Mouse (Mus musculus): ENCODE measurements at regions not wholly inside any gene's neighbourhood (a gene's known extent, or its start where the extent isn't known, plus 50 kb on each side); places are given as distances from the start of the nearest gene placed in this dataset.
A peak's percentile ranks its signal among the peaks of the same experiment; 100 is the strongest.

- no peak for ATAC-seq (replicated peaks; ENCODE audit: extremely low read depth, insufficient read depth, low FRiP score)
- H3K27me3 ChIP-seq (ENCODE audit: control insufficient read depth, insufficient read depth, low read length): no peaks in the 10 kb centered on the region
- WGBS: 100% methylated on average over 2 of the region's 2 CpGs
Measured at GRCm38 (mm10) chr14:58628266-58628665, 514.4 kb downstream of the 1700129C05Rik start.

GRCm38 (mm10) chr14:58626506-58627256, 516.0 kb downstream of the 1700129C05Rik start:
- H3K36me3 ChIP-seq (ENCODE audit: control insufficient read depth, insufficient read depth): no peaks in the 10 kb centered on the region
- H3K4me2 ChIP-seq (ENCODE audit: low read depth, low read length): peak overlapping the region; percentile 26; the same call in 1 of the 2 replicates
- no peaks in the 10 kb centered on the region for H3K27me3 ChIP-seq (ENCODE audit: control insufficient read depth, insufficient read depth, low read length)
- H3K4me3 ChIP-seq (ENCODE audit: low read length): no peak overlapping the region
- H3K27ac ChIP-seq (ENCODE audit: low read length): peak overlapping the region; percentile 88
- H3K9me3 ChIP-seq (replicated peaks; ENCODE audit: control insufficient read depth, low read length): no peaks in the 10 kb centered on the region
- WGBS: 10% methylated on average over 5 of the region's 5 CpGs
- H3K9ac ChIP-seq (ENCODE audit: low read length): no peak overlapping the region
- ATAC-seq (replicated peaks; ENCODE audit: extremely low read depth, insufficient read depth, low FRiP score): peak; percentile 87
- H3K4me1 ChIP-seq (ENCODE audit: control insufficient read depth, insufficient read depth, low read length): peaks cover 14% of the 10 kb centered on the region

More at GRCm38 (mm10) chr14:58628266-58628665, 514.4 kb downstream of the 1700129C05Rik start:
- no peak overlapping the region for H3K9ac ChIP-seq (ENCODE audit: low read length)
- no peaks in the 10 kb centered on the region for H3K9me3 ChIP-seq (replicated peaks; ENCODE audit: control insufficient read depth, low read length)
- no peak overlapping the region for H3K4me2 ChIP-seq (ENCODE audit: low read depth, low read length)
- H3K4me3 ChIP-seq (ENCODE audit: low read length): no peak overlapping the region
- no peaks in the 10 kb centered on the region for H3K36me3 ChIP-seq (ENCODE audit: control insufficient read depth, insufficient read depth)
- peaks cover 14% of the 10 kb centered on the region for H3K4me1 ChIP-seq (ENCODE audit: control insufficient read depth, insufficient read depth, low read length)
- H3K27ac ChIP-seq (ENCODE audit: low read length): no peak overlapping the region

DNA sequence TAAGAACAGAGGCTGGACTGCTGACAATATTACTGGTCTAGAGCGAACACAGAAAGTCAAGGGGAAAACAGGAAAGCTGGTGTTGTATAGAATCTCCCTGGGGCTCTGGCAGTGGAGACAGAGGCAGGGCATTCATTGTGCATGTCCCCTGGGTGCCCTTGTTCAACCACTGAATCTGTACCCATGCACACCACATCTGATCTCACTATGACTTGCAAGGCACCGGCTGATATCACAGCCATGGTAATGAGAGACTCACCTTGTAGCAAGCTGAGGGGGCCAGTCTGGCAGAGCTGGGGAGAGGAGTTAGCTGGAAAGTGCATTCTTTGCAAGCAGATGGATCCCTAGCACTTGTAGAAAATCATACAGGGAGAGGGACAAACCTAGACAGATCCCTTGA, 522.5 kb downstream of the 1700129C05Rik start:
- no peaks in the 10 kb centered on the region for H3K36me3 ChIP-seq (ENCODE audit: control insufficient read depth, insufficient read depth)
- H3K9me3 ChIP-seq (replicated peaks; ENCODE audit: control insufficient read depth, low read length): no peaks in the 10 kb centered on the region
- ATAC-seq (replicated peaks; ENCODE audit: extremely low read depth, insufficient read depth, low FRiP score): no peak
- 74% methylated on average over 2 of the region's 2 CpGs for WGBS
- H3K4me1 ChIP-seq (ENCODE audit: control insufficient read depth, insufficient read depth, low read length): no peaks in the 10 kb centered on the region
- no peaks in the 10 kb centered on the region for H3K27me3 ChIP-seq (ENCODE audit: control insufficient read depth, insufficient read depth, low read length)
- H3K4me3 ChIP-seq (ENCODE audit: low read length): no peak overlapping the region
- no peak overlapping the region for H3K27ac ChIP-seq (ENCODE audit: low read length)
- no peak overlapping the region for H3K4me2 ChIP-seq (ENCODE audit: low read depth, low read length)
- H3K9ac ChIP-seq (ENCODE audit: low read length): no peak overlapping the region

DNA sequence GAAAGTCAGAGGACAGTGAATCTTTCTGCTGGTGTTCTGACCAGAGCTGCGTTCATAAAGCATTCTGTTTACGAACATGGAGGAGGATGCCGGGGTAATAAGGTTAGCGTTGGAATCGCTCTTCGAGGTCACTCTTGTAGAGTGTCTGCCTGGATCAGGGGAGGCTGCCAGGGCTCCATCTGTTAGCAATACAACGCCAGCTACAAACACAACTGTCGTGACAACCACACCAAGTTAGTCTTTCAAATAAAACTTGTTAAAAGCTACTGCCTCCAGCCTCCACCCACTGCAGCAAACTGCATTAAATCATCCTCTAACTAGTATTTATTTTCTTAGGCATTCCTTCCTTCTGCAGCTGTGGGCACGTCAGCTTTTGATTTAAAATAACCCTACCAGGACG, 525.0 kb downstream of the 1700129C05Rik start:
- H3K9me3 ChIP-seq (replicated peaks; ENCODE audit: control insufficient read depth, low read length): 0 out of 2 replicates have a peak, but pooled peaks cover 2% of the 10 kb centered on the region
- H3K27me3 ChIP-seq (ENCODE audit: control insufficient read depth, insufficient read depth, low read length): no peaks in the 10 kb centered on the region
- no peak for ATAC-seq (replicated peaks; ENCODE audit: extremely low read depth, insufficient read depth, low FRiP score)
- WGBS: 65% methylated on average over 10 of the region's 10 CpGs
- no peak overlapping the region for H3K27ac ChIP-seq (ENCODE audit: low read length)
- no peak overlapping the region for H3K4me3 ChIP-seq (ENCODE audit: low read length)
- no peak overlapping the region for H3K9ac ChIP-seq (ENCODE audit: low read length)
- H3K36me3 ChIP-seq (ENCODE audit: control insufficient read depth, insufficient read depth): no peaks in the 10 kb centered on the region
- no peaks in the 10 kb centered on the region for H3K4me1 ChIP-seq (ENCODE audit: control insufficient read depth, insufficient read depth, low read length)
- no peak overlapping the region for H3K4me2 ChIP-seq (ENCODE audit: low read depth, low read length)

DNA sequence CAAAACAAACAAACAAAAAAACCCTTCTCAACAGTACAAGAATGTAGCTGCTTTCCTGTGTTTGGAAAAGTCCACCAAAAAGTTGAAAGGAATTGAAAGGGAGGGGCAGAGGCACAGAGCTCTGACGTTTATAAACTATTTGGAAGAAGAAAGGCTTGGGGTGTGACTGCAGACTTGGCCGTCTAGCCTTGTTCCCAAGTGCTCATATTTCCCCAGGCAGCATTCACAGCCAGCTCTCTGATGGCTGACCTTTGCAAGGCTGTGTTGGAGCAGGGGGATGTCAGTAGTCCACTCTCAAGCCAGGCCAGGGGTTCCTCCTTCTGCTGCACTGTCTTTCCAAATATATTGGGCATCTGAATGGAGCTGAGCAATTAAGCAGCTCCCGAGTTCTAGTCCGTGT, 534.5 kb downstream of the 1700129C05Rik start:
- Histone ChIP-seq H3K9ac (ENCODE audit: low read length) (no peak overlapping the region), H3K9me3 (replicated peaks; ENCODE audit: control insufficient read depth, low read length) (0 out of 2 replicates have a peak, but pooled peaks cover 2% of the 10 kb centered on the region), H3K4me1 (ENCODE audit: control insufficient read depth, insufficient read depth, low read length) (peaks cover 13% of the 10 kb centered on the region), H3K27me3 (ENCODE audit: control insufficient read depth, insufficient read depth, low read length) (no peaks in the 10 kb centered on the region), H3K27ac (ENCODE audit: low read length) (peak overlapping the region; percentile 63; the same call in 1 of the 2 replicates), H3K36me3 (ENCODE audit: control insufficient read depth, insufficient read depth) (no peaks in the 10 kb centered on the region), H3K4me3 (ENCODE audit: low read length) (no peak overlapping the region), H3K4me2 (ENCODE audit: low read depth, low read length) (no peak overlapping the region)
- 54% methylated on average over 4 of the region's 4 CpGs for WGBS
- no peak for ATAC-seq (replicated peaks; ENCODE audit: extremely low read depth, insufficient read depth, low FRiP score)

GRCm38 (mm10) chr14:58607734-58608133, 535.0 kb downstream of the 1700129C05Rik start:
- ATAC-seq (replicated peaks; ENCODE audit: extremely low read depth, insufficient read depth, low FRiP score): peak; percentile 67
- Histone ChIP-seq H3K4me1 (ENCODE audit: control insufficient read depth, insufficient read depth, low read length) (peaks cover 13% of the 10 kb centered on the region), H3K9me3 (replicated peaks; ENCODE audit: control insufficient read depth, low read length) (0 out of 2 replicates have a peak, but pooled peaks cover under 1% of the 10 kb centered on the region), H3K4me2 (ENCODE audit: low read depth, low read length) (no peak overlapping the region), H3K27ac (ENCODE audit: low read length) (0 out of 2 replicates have a peak overlapping the region, but pooled peaks have one; percentile 63), H3K4me3 (ENCODE audit: low read length) (no peak overlapping the region), H3K36me3 (ENCODE audit: control insufficient read depth, insufficient read depth) (no peaks in the 10 kb centered on the region), H3K27me3 (ENCODE audit: control insufficient read depth, insufficient read depth, low read length) (no peaks in the 10 kb centered on the region), H3K9ac (ENCODE audit: low read length) (no peak overlapping the region)
- WGBS: 23% methylated on average over 2 of the region's 2 CpGs

GRCm38 (mm10) chr14:58605529-58605928, 535.2 kb downstream of the Fgf9 start:
- no peaks in the 10 kb centered on the region for H3K9me3 ChIP-seq (replicated peaks; ENCODE audit: control insufficient read depth, low read length)
- no peak overlapping the region for H3K4me2 ChIP-seq (ENCODE audit: low read depth, low read length)
- no peak overlapping the region for H3K9ac ChIP-seq (ENCODE audit: low read length)
- H3K4me3 ChIP-seq (ENCODE audit: low read length): no peak overlapping the region
- H3K27ac ChIP-seq (ENCODE audit: low read length): no peak overlapping the region
- no peaks in the 10 kb centered on the region for H3K27me3 ChIP-seq (ENCODE audit: control insufficient read depth, insufficient read depth, low read length)
- H3K36me3 ChIP-seq (ENCODE audit: control insufficient read depth, insufficient read depth): no peaks in the 10 kb centered on the region
- 47% methylated on average over 4 of the region's 4 CpGs for WGBS
- no peak for ATAC-seq (replicated peaks; ENCODE audit: extremely low read depth, insufficient read depth, low FRiP score)
- peaks cover 13% of the 10 kb centered on the region for H3K4me1 ChIP-seq (ENCODE audit: control insufficient read depth, insufficient read depth, low read length)

DNA sequence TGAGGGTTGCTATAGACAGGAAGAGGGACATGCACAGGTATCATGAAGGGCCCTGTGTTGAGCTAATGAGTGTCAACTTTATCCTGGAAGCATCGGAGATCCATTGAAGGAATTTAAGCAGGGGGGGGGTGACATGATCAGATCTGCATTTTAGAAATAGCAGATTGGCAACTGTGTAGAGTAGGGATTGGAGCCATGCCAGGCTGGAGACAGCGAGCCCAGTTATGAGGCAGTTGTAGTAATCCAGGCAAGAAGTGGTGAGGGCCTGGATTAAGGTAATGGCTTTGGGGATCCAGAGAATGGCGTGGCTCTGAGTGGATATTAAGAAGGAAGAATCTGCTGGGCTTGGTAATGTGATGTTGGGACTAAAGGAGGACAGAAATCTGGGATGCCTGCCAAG, 528.5 kb downstream of the Fgf9 start:
- H3K36me3 ChIP-seq (ENCODE audit: control insufficient read depth, insufficient read depth): no peaks in the 10 kb centered on the region
- no peak for ATAC-seq (replicated peaks; ENCODE audit: extremely low read depth, insufficient read depth, low FRiP score)
- no peak overlapping the region for H3K4me3 ChIP-seq (ENCODE audit: low read length)
- no peaks in the 10 kb centered on the region for H3K27me3 ChIP-seq (ENCODE audit: control insufficient read depth, insufficient read depth, low read length)
- no peaks in the 10 kb centered on the region for H3K9me3 ChIP-seq (replicated peaks; ENCODE audit: control insufficient read depth, low read length)
- H3K9ac ChIP-seq (ENCODE audit: low read length): no peak overlapping the region
- H3K27ac ChIP-seq (ENCODE audit: low read length): no peak overlapping the region
- H3K4me2 ChIP-seq (ENCODE audit: low read depth, low read length): no peak overlapping the region
- no peaks in the 10 kb centered on the region for H3K4me1 ChIP-seq (ENCODE audit: control insufficient read depth, insufficient read depth, low read length)
- WGBS: 44% methylated on average over 3 of the region's 3 CpGs

GRCm38 (mm10) chr14:58597810-58598209, 527.5 kb downstream of the Fgf9 start:
- H3K27me3 ChIP-seq (ENCODE audit: control insufficient read depth, insufficient read depth, low read length): no peaks in the 10 kb centered on the region
- H3K27ac ChIP-seq (ENCODE audit: low read length): no peak overlapping the region
- 41% methylated on average over 2 of the region's 2 CpGs for WGBS
- H3K9me3 ChIP-seq (replicated peaks; ENCODE audit: control insufficient read depth, low read length): no peaks in the 10 kb centered on the region
- no peaks in the 10 kb centered on the region for H3K36me3 ChIP-seq (ENCODE audit: control insufficient read depth, insufficient read depth)
- ATAC-seq (replicated peaks; ENCODE audit: extremely low read depth, insufficient read depth, low FRiP score): no peak
- no peaks in the 10 kb centered on the region for H3K4me1 ChIP-seq (ENCODE audit: control insufficient read depth, insufficient read depth, low read length)
- H3K4me2 ChIP-seq (ENCODE audit: low read depth, low read length): no peak overlapping the region
- no peak overlapping the region for H3K4me3 ChIP-seq (ENCODE audit: low read length)
- H3K9ac ChIP-seq (ENCODE audit: low read length): no peak overlapping the region
